Mouse (Mus musculus) limb, embryonic 12.5 days (tissue): ENCODE results near the gene Pex13. TPM values are rescaled to one million over a fixed set of nuclear protein-coding genes. Genes with fewer than 3 reads are reported as not detected.
A peak's percentile ranks its signal among the peaks of the same experiment; 100 is the strongest.
"Not testable (repeated sequence)": the region's sequence is repeated elsewhere in the genome, so short reads cannot be mapped to it uniquely, and the experiment has no call there.

Experiments used
- ATAC-seq: fragments of 200-750 bp; cut with Nextera tagmentation; 2 replicates; pipeline ENCODE4 v1.8.0; 2017; ENCODE audit warnings: low read depth, moderate TSS enrichment; ENCODE audit not compliant: insufficient number of reproducible peaks, insufficient read depth, low FRiP score, low TSS enrichment
- H3K27ac ChIP-seq: fragments of 300-500 bp; sonication (generic); 2 replicates; pipeline ENCODE4 v1.5.1; 2016; ENCODE audit warnings: mild to moderate bottlenecking, moderate library complexity
- H3K27me3 ChIP-seq: fragments of 300-500 bp; sonication (generic); 2 replicates; pipeline ENCODE4 v1.6.1; 2016; ENCODE audit warnings: mild to moderate bottlenecking, moderate library complexity
- H3K36me3 ChIP-seq: fragments of 300-500 bp; sonication (generic); 2 replicates; pipeline ENCODE4 v1.6.1; 2016; ENCODE audit warnings: mild to moderate bottlenecking, moderate library complexity
- H3K4me1 ChIP-seq: fragments of 300-500 bp; sonication (generic); replicated peaks from 2 replicates; pipeline ENCODE4 v1.6.1; 2016
- H3K4me2 ChIP-seq: fragments of 300-500 bp; sonication (generic); 2 replicates; pipeline ENCODE4 v1.6.1; 2016; ENCODE audit warnings: mild to moderate bottlenecking, moderate library complexity
- H3K4me3 ChIP-seq: fragments of 300-500 bp; sonication (generic); replicated peaks from 2 replicates; pipeline ENCODE4 v1.5.1; 2016; ENCODE audit warnings: mild to moderate bottlenecking
- H3K9ac ChIP-seq: fragments of 300-500 bp; sonication (generic); replicated peaks from 2 replicates; pipeline ENCODE4 v1.6.1; 2016; ENCODE audit warnings: mild to moderate bottlenecking, moderate library complexity
- H3K9me3 ChIP-seq: fragments of 300-500 bp; sonication (generic); 2 replicates; pipeline ENCODE4 v1.6.1; 2016; ENCODE audit warnings: mild to moderate bottlenecking, moderate library complexity
- WGBS: fragments of 180-500 bp; shearing (Covaris S2); methylation state at CpG from one replicate; pipeline ENCODE4 v1.1.7; 2016; 5-methylcytosine and 5-hydroxymethylcytosine counted together
- polyA plus RNA-seq: library from polyadenylated mRNA; unstranded; fragments of >200 nt; fragmentation: Nextera tagmentation; extraction: Ambion mirVana; gene quantifications from 2 replicates; pipeline ENCODE4 v1.2.1, GENCODE M21; 2016

Gene Pex13
- polyA plus RNA-seq, 1 experiment from 2014 or later, result 49.7 TPM

GRCm38 (mm10) chr11:23647431-23647830 is 18.3 kb downstream of the Pex13 start:
- no peak overlapping the region for H3K4me3 ChIP-seq
- no peaks in the 10 kb centered on the region for H3K9me3 ChIP-seq
- no peak for ATAC-seq
- no peak overlapping the region for H3K9ac ChIP-seq
- H3K27me3 ChIP-seq, result no peaks in the 10 kb centered on the region
- peaks cover 75% of the 10 kb centered on the region for H3K36me3 ChIP-seq
- no peak overlapping the region for H3K4me2 ChIP-seq
- no peaks in the 10 kb centered on the region for H3K4me1 ChIP-seq
- H3K27ac ChIP-seq, result no peak overlapping the region

GRCm38 (mm10) chr11:23634573-23634972 is 31.2 kb downstream of the Pex13 start:
- Histone ChIP-seq H3K4me3 (no peak overlapping the region), H3K36me3 (peaks cover 5% of the 10 kb centered on the region; the same call in 1 of the 2 replicates), H3K27me3 (no peaks in the 10 kb centered on the region), H3K4me1 (no peaks in the 10 kb centered on the region), H3K4me2 (no peak overlapping the region), H3K27ac (no peak overlapping the region), H3K9me3 (no peaks in the 10 kb centered on the region), H3K9ac (no peak overlapping the region)
- ATAC-seq, result no peak
- 72% methylated on average over 8 of the region's 8 CpGs for WGBS

DNA sequence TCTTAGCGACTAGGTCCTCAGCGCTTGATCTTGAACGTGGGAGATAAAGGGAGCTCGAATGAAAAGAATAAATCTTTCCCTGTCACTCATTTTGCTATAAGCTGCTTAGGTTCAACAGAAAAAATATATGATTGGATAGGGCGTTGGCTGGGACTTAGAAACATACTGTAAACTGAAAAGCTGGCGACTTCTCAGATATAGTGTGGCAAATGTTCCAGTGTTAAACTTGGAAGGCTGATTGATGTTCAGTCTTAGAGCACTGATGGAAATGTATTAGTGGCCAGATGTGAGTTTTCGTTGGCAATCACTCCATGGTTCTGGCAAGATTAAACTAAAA is 31.9 kb downstream of the Pex13 start:
- no peaks in the 10 kb centered on the region for H3K27me3 ChIP-seq
- H3K9me3 ChIP-seq, result no peaks in the 10 kb centered on the region
- peak overlapping the region; percentile 80 for H3K4me3 ChIP-seq
- no peaks in the 10 kb centered on the region for H3K36me3 ChIP-seq
- H3K27ac ChIP-seq, result 0 out of 2 replicates have a peak overlapping the region, but pooled peaks have one; percentile 88
- WGBS, result 10% methylated on average over 7 of the region's 7 CpGs
- ATAC-seq, result no peak
- no peak overlapping the region for H3K9ac ChIP-seq
- H3K4me2 ChIP-seq, result peak overlapping the region; percentile 68
- H3K4me1 ChIP-seq, result no peaks in the 10 kb centered on the region

DNA sequence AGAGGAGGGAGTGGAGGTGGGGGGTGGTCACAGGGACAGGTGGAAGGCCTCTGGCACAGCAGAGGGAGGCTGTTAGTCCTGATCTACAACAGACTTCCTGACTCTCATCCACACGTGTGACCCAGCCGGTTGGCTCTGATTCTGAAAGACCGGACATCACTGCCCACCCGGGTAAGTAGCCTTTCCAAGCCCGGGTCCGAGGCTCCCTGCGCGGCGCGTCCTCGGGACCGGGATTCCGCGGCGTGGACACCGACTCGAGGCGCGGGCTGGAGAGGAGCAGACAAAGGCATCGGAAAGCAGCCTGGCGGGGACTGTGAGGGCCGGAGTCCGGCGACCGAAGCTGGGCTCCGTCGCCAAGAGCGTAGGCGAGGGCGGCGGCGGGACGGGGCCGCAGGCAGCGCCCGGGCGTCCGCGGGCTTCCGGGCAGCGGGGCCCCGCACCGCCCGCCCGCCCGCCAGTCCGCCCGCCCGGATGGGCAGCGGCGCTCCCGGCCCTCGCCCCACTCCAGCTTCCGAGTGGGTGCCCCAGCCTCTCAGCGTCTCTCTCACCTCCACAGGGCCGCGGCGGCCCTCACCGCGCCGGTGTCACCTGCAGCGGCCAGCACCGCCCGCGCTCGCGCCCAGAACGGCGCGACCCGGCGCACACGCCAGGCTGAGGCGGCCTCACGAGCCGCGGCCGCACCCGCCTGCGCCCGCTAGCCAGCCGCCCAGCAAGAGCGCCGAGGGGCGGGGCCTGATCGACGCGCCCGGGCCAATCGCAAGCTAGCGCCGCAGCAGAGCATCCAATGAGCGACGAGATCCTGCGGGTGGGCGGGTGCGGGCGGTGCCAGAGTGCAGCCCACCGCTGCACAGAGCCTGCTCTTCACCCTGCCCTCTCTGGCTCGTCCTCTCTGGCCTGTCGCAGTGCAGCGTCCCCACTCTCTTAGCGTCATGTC is 32.5 kb downstream of the Pex13 start, which contains the start of gene 0610010F05Rik:
Gene 0610010F05Rik (minus strand): TSS at position 695 of the 934 bp plus-strand sequence.
- Histone ChIP-seq H3K9ac (peak within 1 kb of the TSS; percentile 87), H3K27ac (peak within 1 kb of the TSS; percentile 88), H3K36me3 (peaks cover 6% of the 10 kb centered on the region; the same call in 1 of the 2 replicates), H3K27me3 (no peaks in the 10 kb centered on the region), H3K4me1 (no peaks in the 10 kb centered on the region), H3K4me2 (peak within 1 kb of the TSS; percentile 68), H3K4me3 (peak within 1 kb of the TSS; percentile 80), H3K9me3 (no peaks in the 10 kb centered on the region)
- peak; percentile 100 for ATAC-seq
- under 1% methylated on average over 94 of the region's 103 CpGs for WGBS

DNA sequence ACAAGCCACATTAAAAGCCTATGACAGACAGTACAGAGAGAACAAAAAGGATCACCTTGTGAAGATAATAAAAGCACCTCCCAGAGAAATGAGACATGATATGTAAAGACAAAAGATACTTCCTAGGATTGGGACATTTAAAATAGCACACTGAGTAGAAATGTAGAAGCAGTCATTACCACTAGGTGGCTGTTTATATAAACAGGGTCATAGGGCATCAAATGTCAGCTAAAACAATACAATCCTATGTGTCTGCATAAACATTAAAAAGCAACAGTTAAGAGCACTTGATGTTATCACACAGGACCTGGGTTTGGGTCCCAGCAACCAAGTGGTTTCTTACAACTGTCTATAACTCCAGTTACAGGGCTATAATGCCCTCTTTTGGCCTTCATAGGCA is 35.1 kb downstream of the Pex13 start:
- no peak for ATAC-seq
- no peak overlapping the region for H3K4me3 ChIP-seq
- no peaks in the 10 kb centered on the region for H3K9me3 ChIP-seq
- no peaks in the 10 kb centered on the region for H3K4me1 ChIP-seq
- H3K27ac ChIP-seq, result no peak overlapping the region
- no peaks in the 10 kb centered on the region for H3K27me3 ChIP-seq
- peaks cover 10% of the 10 kb centered on the region for H3K36me3 ChIP-seq
- H3K9ac ChIP-seq, result no peak overlapping the region
- no peak overlapping the region for H3K4me2 ChIP-seq

- H3K4me3 ChIP-seq, result no peak overlapping the region
- H3K4me1 ChIP-seq, result no peaks in the 10 kb centered on the region
- H3K27me3 ChIP-seq, result no peaks in the 10 kb centered on the region
- no peaks in the 10 kb centered on the region for H3K9me3 ChIP-seq
- ATAC-seq, result no peak
- H3K9ac ChIP-seq, result no peak overlapping the region
- no peak overlapping the region for H3K27ac ChIP-seq
- H3K4me2 ChIP-seq, result no peak overlapping the region
- peaks cover 25% of the 10 kb centered on the region; the same call in 1 of the 2 replicates for H3K36me3 ChIP-seq
- 87% methylated on average over 5 of the region's 5 CpGs for WGBS
Measured at GRCm38 (mm10) chr11:23618995-23619394, 46.8 kb downstream of the Pex13 start.

GRCm38 (mm10) chr11:23614546-23614945 is 51.2 kb downstream of the Pex13 start:
- Histone ChIP-seq H3K27ac (no peak overlapping the region), H3K36me3 (peaks cover 22% of the 10 kb centered on the region), H3K9ac (no peak overlapping the region), H3K4me2 (no peak overlapping the region), H3K27me3 (no peaks in the 10 kb centered on the region), H3K4me1 (no peaks in the 10 kb centered on the region), H3K4me3 (no peak overlapping the region), H3K9me3 (no peaks in the 10 kb centered on the region)
- 80% methylated on average over 5 of the region's 5 CpGs for WGBS
- ATAC-seq, result no peak

- H3K4me1 ChIP-seq, H3K27ac ChIP-seq, H3K9me3 ChIP-seq, H3K9ac ChIP-seq, H3K4me3 ChIP-seq, H3K4me2 ChIP-seq, ATAC-seq, H3K27me3 ChIP-seq: not testable (repeated sequence)
- H3K36me3 ChIP-seq, result peaks cover 53% of the 10 kb centered on the region
- 92% methylated on average over 6 of the region's 6 CpGs for WGBS
Measured at GRCm38 (mm10) chr11:23607291-23607690, 58.5 kb downstream of the Pex13 start.

Other genes starting within 250 kb of the Pex13 start
- gene Ahsa2, start 167.9 kb downstream of the Pex13 start, polyA plus RNA-seq, result 119 and 123 TPM in 2 replicates
- not detected in 2 replicates for gene 1700093K21Rik, start 144.8 kb downstream of the Pex13 start, polyA plus RNA-seq
- gene 0610010F05Rik, start 32.3 kb downstream of the Pex13 start, polyA plus RNA-seq, result 27.0 and 28.0 TPM in 2 replicates
- 30.6 and 31.1 TPM in 2 replicates for gene Pus10, start 285 bp downstream of the Pex13 start, polyA plus RNA-seq
- 0.83 and 0.93 TPM in 2 replicates for gene Rel, start 105.0 kb upstream of the Pex13 start, polyA plus RNA-seq
- gene Papolg, start 229.3 kb upstream of the Pex13 start, polyA plus RNA-seq, result 22.7 and 25.7 TPM in 2 replicates